Mouse (Mus musculus) C2C12 (cell line): ENCODE data around the gene Cubn. TPM values are rescaled to one million over a fixed set of nuclear protein-coding genes. Genes with fewer than 3 reads are reported as not detected.

Source experiments
- H3K27me3 ChIP-seq: one replicate; pipeline ENCODE4 v1.6.1; 2011; ENCODE audit not compliant: control insufficient read depth, insufficient read depth, insufficient read length
- H3K36me3 ChIP-seq: one replicate; pipeline ENCODE4 v1.6.1; 2011; ENCODE audit not compliant: control insufficient read depth, insufficient read depth
- H3K4me3 ChIP-seq: one replicate; pipeline ENCODE4 v1.5.1; 2011; ENCODE audit warnings: mild to moderate bottlenecking, control low read depth; ENCODE audit not compliant: poor library complexity, insufficient read depth, severe bottlenecking
- H3K79me2 ChIP-seq: one replicate; pipeline ENCODE4 v1.6.1; 2011; ENCODE audit not compliant: control insufficient read depth, insufficient read depth
- H3K79me3 ChIP-seq: one replicate; pipeline ENCODE4 v1.6.1; 2011; ENCODE audit warnings: low read depth, control low read depth
- H3ac ChIP-seq: one replicate; pipeline ENCODE3; 2011; ENCODE audit warnings: low read depth; ENCODE audit not compliant: control insufficient read depth, insufficient read length
- CEBPB ChIP-seq: IDR thresholded peaks from one replicate; pipeline ENCODE4 v1.6.1; 2011; ENCODE audit warnings: low read depth, mild to moderate bottlenecking, control low read depth, moderate library complexity
- CTCF ChIP-seq: IDR thresholded peaks from one replicate; pipeline ENCODE4 v1.5.1; 2011; ENCODE audit not compliant: control insufficient read depth, insufficient read depth, insufficient read length
- FOSL1 ChIP-seq: IDR thresholded peaks from one replicate; pipeline ENCODE4 v1.8.0; 2011; ENCODE audit warnings: mild to moderate bottlenecking, low read length; ENCODE audit not compliant: poor library complexity, insufficient read depth, severe bottlenecking
- MAX ChIP-seq: IDR thresholded peaks from one replicate; pipeline ENCODE4 v1.6.1; 2011; ENCODE audit warnings: mild to moderate bottlenecking, control low read depth
- MYOD1 ChIP-seq: IDR thresholded peaks from one replicate; pipeline ENCODE4 v1.6.1; 2011; ENCODE audit warnings: low read depth; ENCODE audit not compliant: control insufficient read depth, insufficient read length
- MYOG ChIP-seq: IDR thresholded peaks from one replicate; pipeline ENCODE4 v1.6.1; 2011; ENCODE audit not compliant: control insufficient read depth, insufficient read length; ENCODE audit errors: extremely low read depth
- USF1 ChIP-seq: IDR thresholded peaks from one replicate; pipeline ENCODE4 v1.6.1; 2011; ENCODE audit warnings: low read depth, mild to moderate bottlenecking, control low read depth, moderate library complexity
- polyA plus RNA-seq: library from polyadenylated mRNA; unstranded; fragments of >200 nt; fragmentation: generic; extraction: Trizol; gene quantifications from one replicate; pipeline ENCODE4 v1.2.1, GENCODE M21; 2012; ENCODE audit warnings: missing spikeins

Gene Cubn
- polyA plus RNA-seq, 1 experiment = 0.36 TPM

- no peak overlapping the region for H3K4me3 ChIP-seq
- H3K79me3 ChIP-seq = no peaks in the 10 kb centered on the region
- H3K36me3 ChIP-seq = no peaks in the 10 kb centered on the region
- no peak overlapping the region for H3ac ChIP-seq
- no peaks in the 10 kb centered on the region for H3K27me3 ChIP-seq
- H3K79me2 ChIP-seq = no peaks in the 10 kb centered on the region
- TF ChIP-seq CEBPB (no peak), USF1 (no peak), CTCF (no peak), FOSL1 (no peak), MAX (no peak), MYOG (no peak), MYOD1 (peak; percentile 7)
These were observed 188.2 kb downstream of the Cubn start for GRCm38 (mm10) chr2:13303376-13303775.

GRCm38 (mm10) chr2:13299031-13299430 is 192.6 kb downstream of the Cubn start:
- Histone ChIP-seq H3K79me3 (no peaks in the 10 kb centered on the region), H3ac (no peak overlapping the region), H3K4me3 (no peak overlapping the region), H3K27me3 (no peaks in the 10 kb centered on the region), H3K36me3 (no peaks in the 10 kb centered on the region), H3K79me2 (no peaks in the 10 kb centered on the region)
- no peak for TF ChIP-seq MYOD1
- TF ChIP-seq CEBPB = peak; percentile 72
- peak; percentile 0 for TF ChIP-seq CTCF

- no peaks in the 10 kb centered on the region for H3K36me3 ChIP-seq
- H3ac ChIP-seq = no peak overlapping the region
- H3K27me3 ChIP-seq = no peaks in the 10 kb centered on the region
- no peaks in the 10 kb centered on the region for H3K79me2 ChIP-seq
- no peak overlapping the region for H3K4me3 ChIP-seq
- no peaks in the 10 kb centered on the region for H3K79me3 ChIP-seq
- no peak for TF ChIP-seq USF1
- peak; percentile 84 for TF ChIP-seq MYOD1
These were observed 193.9 kb downstream of the Cubn start for GRCm38 (mm10) chr2:13297733-13298132.

- no peaks in the 10 kb centered on the region for H3K79me2 ChIP-seq
- no peaks in the 10 kb centered on the region for H3K36me3 ChIP-seq
- H3K79me3 ChIP-seq = no peaks in the 10 kb centered on the region
- no peak overlapping the region for H3K4me3 ChIP-seq
- no peaks in the 10 kb centered on the region for H3K27me3 ChIP-seq
- H3ac ChIP-seq = no peak overlapping the region
- no peak for TF ChIP-seq MYOG
- no peak for TF ChIP-seq USF1
- TF ChIP-seq MAX = peak; percentile 21
These were observed 201.0 kb downstream of the Cubn start for GRCm38 (mm10) chr2:13290661-13291060.

- no peaks in the 10 kb centered on the region for H3K79me2 ChIP-seq
These were observed 201.5 kb downstream of the Cubn start for GRCm38 (mm10) chr2:13290070-13290469.

DNA sequence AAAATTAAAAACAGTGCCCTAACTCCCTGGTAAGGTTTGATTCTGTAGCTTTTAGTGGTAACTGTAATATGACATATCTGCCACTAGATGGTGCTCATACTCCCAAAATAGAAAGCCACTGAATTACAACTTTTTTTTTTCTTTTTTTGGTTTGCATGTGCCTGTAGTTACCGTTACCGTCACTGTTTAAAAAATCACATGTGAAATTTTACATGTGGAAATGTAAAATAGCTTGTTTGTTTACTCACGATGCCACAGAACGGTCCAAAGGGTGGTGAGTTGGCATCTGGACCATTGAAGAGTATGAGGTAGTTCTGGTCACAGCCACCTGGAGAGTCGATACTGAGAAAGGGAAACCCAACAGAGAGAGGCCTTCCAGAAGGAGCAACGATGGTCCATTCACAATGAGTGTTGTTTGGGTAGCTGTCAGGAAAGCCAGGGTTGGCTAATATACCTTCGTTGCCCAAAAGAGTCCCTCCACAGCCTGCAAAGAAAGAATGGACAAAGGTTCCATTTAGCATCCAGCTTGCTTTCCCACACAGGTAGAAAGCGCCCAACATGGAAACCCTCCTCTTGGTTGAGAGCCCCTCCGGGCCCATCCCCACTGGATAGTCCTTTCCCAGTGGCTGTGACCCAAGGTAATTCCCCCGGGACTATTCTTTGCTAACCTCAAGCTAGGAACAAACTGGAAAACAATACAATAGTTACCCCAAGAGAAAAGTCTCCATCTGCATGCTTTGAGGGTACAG is 213.3 kb downstream of the Cubn start:
- no peaks in the 10 kb centered on the region for H3K79me3 ChIP-seq

More at GRCm38 (mm10) chr2:13290070-13290469, 201.5 kb downstream of the Cubn start:
- no peak overlapping the region for H3ac ChIP-seq
- H3K4me3 ChIP-seq = no peak overlapping the region
- no peak for TF ChIP-seq CTCF
- no peak for TF ChIP-seq MYOD1
- TF ChIP-seq FOSL1 = no peak
- TF ChIP-seq USF1 = no peak
- no peak for TF ChIP-seq CEBPB
- no peak for TF ChIP-seq MAX
- TF ChIP-seq MYOG = no peak
- H3K36me3 ChIP-seq = no peaks in the 10 kb centered on the region
- no peaks in the 10 kb centered on the region for H3K27me3 ChIP-seq
- H3K79me3 ChIP-seq = no peaks in the 10 kb centered on the region

More for the DNA sequence above, 213.3 kb downstream of the Cubn start:
- TF ChIP-seq USF1 = no peak
- TF ChIP-seq CEBPB = no peak
- no peak for TF ChIP-seq FOSL1
- Histone ChIP-seq H3ac (no peak overlapping the region), H3K4me3 (no peak overlapping the region), H3K36me3 (no peaks in the 10 kb centered on the region), H3K79me2 (no peaks in the 10 kb centered on the region), H3K27me3 (no peaks in the 10 kb centered on the region)
